Mouse (Mus musculus): ENCODE data around the gene Kdm8. TPM values are rescaled to one million over a fixed set of nuclear protein-coding genes. Genes with fewer than 3 reads are reported as not detected.

Gene Kdm8
- total and polyA plus RNA-seq, 3 experiments = 11.6 to 14.7 TPM; not detected in 1

DNA sequence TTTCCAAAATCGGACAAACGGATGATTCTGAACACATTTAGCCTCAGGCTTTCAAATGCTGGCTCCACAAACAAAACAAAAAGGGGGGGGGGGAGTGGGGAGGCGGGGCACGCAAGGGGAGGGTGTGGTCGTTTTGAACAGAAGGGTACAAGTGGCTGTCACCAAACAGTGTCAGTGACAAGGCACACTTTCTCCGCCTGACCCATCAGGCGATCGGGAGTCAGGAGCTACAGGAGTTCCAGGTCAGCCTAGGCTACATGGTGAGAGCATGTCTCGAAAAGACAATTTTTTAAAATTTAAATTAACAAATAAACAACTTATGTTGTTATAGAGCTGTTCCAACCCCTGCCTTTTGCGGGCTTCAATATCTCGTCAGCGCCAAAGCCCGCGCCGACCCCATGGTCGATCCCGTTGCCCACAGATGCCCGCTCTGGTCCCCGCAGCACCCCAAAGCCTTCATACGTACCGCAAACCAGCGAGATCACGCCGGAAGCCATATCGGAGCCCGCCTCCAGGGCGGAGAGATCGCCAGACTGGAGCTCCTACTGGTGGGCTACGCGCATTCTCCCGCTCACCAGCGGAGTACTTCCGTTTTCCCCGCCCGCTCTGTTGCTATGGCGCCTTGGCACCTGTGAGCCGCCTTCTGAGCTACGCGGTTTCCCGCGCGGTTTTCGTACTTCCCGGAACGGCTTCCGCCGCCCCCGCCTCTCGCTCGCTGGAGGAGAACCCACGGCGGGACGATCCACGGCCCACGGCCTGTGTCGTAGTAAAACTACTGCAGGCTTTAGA, 46.7 kb downstream of the Kdm8 start, which contains the start of gene Nsmce1:
Gene Nsmce1, minus strand, starts transcription at position 650 of the 789 bp plus-strand sequence.
- peaks cover 0 to 16% of the 10 kb centered on the region in 2 experiments; a peak in 2 of 4 replicates for H3K36me3 ChIP-seq (ENCODE audit: control insufficient read depth in 1 of 2, insufficient read depth in 2 of 2, low read length in 2 of 2)
- no peaks in the 10 kb centered on the region for H3K27me3 ChIP-seq (ENCODE audit: control insufficient read depth in 1 of 2, insufficient read depth in 2 of 2, low read length in 2 of 2)
- H3K79me2 ChIP-seq (ENCODE audit: control insufficient read depth, insufficient read depth, low read length, poor library complexity) = peaks cover 3% of the 10 kb centered on the region; the same call in 1 of the 2 replicates
- no peaks in the 10 kb centered on the region for H3K9me3 ChIP-seq (replicated peaks; ENCODE audit: insufficient read depth, low read length)
- H3K4me3 ChIP-seq (ENCODE audit: control insufficient read depth in 1 of 2, insufficient read depth in 1 of 2, low read depth in 2 of 2, low read length in 2 of 2) = peak within 1 kb of the TSS; percentile 58 to 94
- peak; percentile 98 for DNase-seq (ENCODE audit: low read depth, low spot score)
- H3K9ac ChIP-seq (ENCODE audit: control insufficient read depth, low read depth, low read length, poor library complexity, severe bottlenecking) = peak within 1 kb of the TSS; percentile 94
- peak within 1 kb of the TSS; percentile 85 for H3K27ac ChIP-seq (ENCODE audit: control insufficient read depth, low read depth, low read length)
- peaks cover 5 to 21% of the 10 kb centered on the region in 2 experiments for H3K4me1 ChIP-seq (ENCODE audit: control insufficient read depth in 1 of 2, insufficient read depth in 2 of 2, low read length in 2 of 2)
- TF ChIP-seq NRF1 (IDR thresholded peaks at IDR 0.05; ENCODE audit: insufficient read depth, low read depth, low read length, poor library complexity, severe bottlenecking) (peak; percentile 66), JUND (IDR thresholded peaks at IDR 0.05; ENCODE audit: low read depth, low read length) (no peak), SIN3A (IDR thresholded peaks at IDR 0.05; ENCODE audit: low read length) (peak; percentile 70), GABPA (IDR thresholded peaks at IDR 0.05; ENCODE audit: low read depth, low read length) (no peak), POLR2A (IDR thresholded peaks at IDR 0.05; ENCODE audit: control insufficient read depth in 1 of 2, insufficient read depth in 1 of 2, low read depth in 1 of 2, low read length in 2 of 2, poor library complexity in 1 of 2) (peak; percentile 42 to 85; a peak in 3 of 4 replicates), MXI1 (IDR thresholded peaks at IDR 0.05; ENCODE audit: low read depth, low read length) (peak; percentile 71; the same call in 1 of the 2 replicates), POLR2AphosphoS5 (IDR thresholded peaks at IDR 0.05; ENCODE audit: borderline replicate concordance, low read depth, low read length) (no peak), ZNF384 (IDR thresholded peaks at IDR 0.05; ENCODE audit: low read depth, low read length) (no peak), MAX (IDR thresholded peaks at IDR 0.05; ENCODE audit: low read length) (peak; percentile 63; the same call in 1 of the 2 replicates), NELFE (IDR thresholded peaks at IDR 0.05; ENCODE audit: low read depth, low read length) (peak; percentile 84), BHLHE40 (IDR thresholded peaks at IDR 0.05; ENCODE audit: borderline replicate concordance, low read depth, low read length) (no peak), MYB (IDR thresholded peaks at IDR 0.05; ENCODE audit: low read depth, low read length) (no peak), MYC (IDR thresholded peaks at IDR 0.05; ENCODE audit: low read depth, low read length) (no peak), POLR2AphosphoS2 (IDR thresholded peaks at IDR 0.05; ENCODE audit: low read length) (no peak; the same call in 1 of the 2 replicates), HCFC1 (IDR thresholded peaks at IDR 0.05; ENCODE audit: low read depth, low read length) (peak; percentile 81), MAFK (IDR thresholded peaks at IDR 0.05; ENCODE audit: borderline replicate concordance, low read depth, low read length) (no peak), UBTF (IDR thresholded peaks at IDR 0.05; ENCODE audit: borderline replicate concordance, insufficient read depth, low read depth, low read length) (no peak), RCOR1 (IDR thresholded peaks at IDR 0.05; ENCODE audit: low read depth, low read length) (no peak), ELF1 (IDR thresholded peaks at IDR 0.05; ENCODE audit: low read depth, low read length) (peak; percentile 80), CHD1 (IDR thresholded peaks at IDR 0.05; ENCODE audit: low read depth, low read length) (no peak), MEF2A (IDR thresholded peaks at IDR 0.05; ENCODE audit: extremely low read depth, insufficient replicate concordance, low read depth, low read length, poor library complexity, severe bottlenecking) (no peak), TAL1 (IDR thresholded peaks at IDR 0.05; ENCODE audit: low read length) (no peak), ZMIZ1 (IDR thresholded peaks at IDR 0.05; ENCODE audit: low read depth, low read length) (peak; percentile 76; the same call in 1 of the 2 replicates), TCF12 (IDR thresholded peaks at IDR 0.05; ENCODE audit: low read depth, low read length) (peak; percentile 51; the same call in 1 of the 2 replicates), SMC3 (IDR thresholded peaks at IDR 0.05; ENCODE audit: low read depth, low read length) (no peak), USF2 (IDR thresholded peaks at IDR 0.05; ENCODE audit: borderline replicate concordance in 1 of 2, insufficient read depth in 1 of 2, low read depth in 1 of 2, low read length in 2 of 2) (no peak), ZKSCAN1 (IDR thresholded peaks at IDR 0.05; ENCODE audit: low read depth, low read length) (no peak), E2F4 (IDR thresholded peaks at IDR 0.05; ENCODE audit: borderline replicate concordance, low read depth, low read length) (peak; percentile 96), MAZ (IDR thresholded peaks at IDR 0.05; ENCODE audit: low read depth, low read length) (no peak; the same call in 1 of the 2 replicates), TBP (IDR thresholded peaks at IDR 0.05; ENCODE audit: low read depth, low read length) (peak; percentile 78), USF1 (IDR thresholded peaks at IDR 0.05; ENCODE audit: low read depth, low read length) (no peak), GATA1 (IDR thresholded peaks at IDR 0.05; ENCODE audit: low read depth, low read length) (peak; percentile 46), EP300 (IDR thresholded peaks at IDR 0.05; ENCODE audit: low read depth in 1 of 2, low read length in 2 of 2) (no peak), CHD2 (IDR thresholded peaks at IDR 0.05; ENCODE audit: low read length) (no peak), CTCF (IDR thresholded peaks at IDR 0.05 in 2 of 3, conservative IDR thresholded peaks at IDR 0.05 in 1 of 3; ENCODE audit: control insufficient read depth in 1 of 3, insufficient read depth in 1 of 3, low read depth in 2 of 3, low read length in 3 of 3, poor library complexity in 1 of 3, severe bottlenecking in 1 of 3) (no peak)

Measured in MEL (cell line).